Mouse (Mus musculus) cerebral cortex, adult 2 months (tissue): ENCODE measurements around the gene Rprml.

Experiments used
- WGBS: fragments of 180-500 bp; shearing (Covaris S2); methylation state at CpG from one replicate; pipeline ENCODE4 v1.1.7; 2018; 5-methylcytosine and 5-hydroxymethylcytosine counted together

The Rprml gene

DNA sequence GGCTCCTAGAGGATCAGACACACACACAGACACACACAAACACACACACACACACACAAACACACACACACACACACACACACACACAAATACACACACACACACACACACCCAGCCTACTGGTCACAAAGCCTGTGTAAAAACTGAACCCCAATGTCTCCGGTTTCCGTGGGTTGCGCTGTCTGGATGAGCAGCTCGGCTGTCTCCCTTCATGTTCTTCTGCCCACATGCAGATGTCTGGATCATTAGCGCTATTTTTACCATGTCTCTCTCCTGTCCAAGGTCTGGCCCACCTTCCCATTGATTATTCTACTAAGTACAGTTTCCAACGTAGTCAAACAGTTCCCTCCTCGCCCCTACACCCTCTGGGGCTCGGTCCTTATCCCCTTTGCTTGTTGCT is 13.7 kb downstream of the Rprml start:
- 56% methylated on average over 8 of the region's 8 CpGs for WGBS

DNA sequence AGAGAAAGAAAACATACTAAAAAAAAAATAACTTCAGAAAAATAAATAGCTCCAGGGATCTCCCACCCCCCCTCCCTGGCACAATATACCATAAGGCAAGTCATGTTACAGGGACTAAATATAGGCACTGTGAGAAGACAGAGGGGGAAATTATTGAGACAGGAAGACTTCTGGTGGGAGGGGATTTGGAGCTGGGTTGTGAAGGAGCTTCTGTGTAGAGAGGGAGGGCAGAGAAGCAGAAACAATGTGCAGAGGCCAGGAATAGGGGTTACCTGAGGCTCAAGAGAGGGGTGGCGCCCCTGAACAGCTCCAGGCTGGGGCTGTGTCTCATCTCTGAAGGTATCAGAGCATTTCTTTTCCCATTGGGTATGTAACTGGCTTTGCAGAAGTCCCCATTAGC is 16.3 kb downstream of the Rprml start:
- WGBS = 20% methylated on average over 1 of the region's 1 CpGs

DNA sequence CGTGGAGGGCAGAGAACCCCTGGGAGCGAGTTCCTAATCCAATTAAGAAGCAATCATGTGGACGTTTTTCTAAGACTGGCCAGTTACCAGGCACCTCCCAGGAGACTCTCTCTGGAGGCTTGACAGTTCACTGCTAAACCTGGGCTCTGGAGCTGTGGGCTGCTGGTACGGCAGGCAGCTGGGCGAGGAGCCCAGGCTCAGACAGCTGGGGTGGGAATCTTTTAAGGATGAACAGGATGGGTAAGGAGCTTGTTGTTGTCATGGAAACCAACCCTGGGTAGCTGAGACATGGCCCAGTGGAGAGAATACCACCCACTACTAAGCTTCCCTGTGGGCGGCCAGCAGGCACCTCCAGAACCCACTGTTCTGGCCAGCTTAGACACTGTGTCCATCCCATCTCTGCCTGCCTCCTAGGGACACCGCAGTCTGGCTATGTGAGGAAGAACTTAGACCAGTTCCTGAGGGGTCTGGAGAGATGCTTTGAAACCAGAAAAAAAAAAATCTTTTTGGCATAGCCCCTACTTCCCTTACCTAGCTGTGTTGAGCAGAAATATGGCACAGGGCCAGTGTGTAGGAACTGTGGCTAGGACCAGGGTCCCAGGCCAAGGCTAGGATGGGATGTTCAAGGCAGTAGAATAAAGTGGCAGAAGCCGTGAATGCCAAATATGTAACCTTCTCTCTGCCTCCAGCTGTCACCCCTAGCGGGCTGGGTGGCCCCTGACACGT is 17.0 kb downstream of the Rprml start:
- WGBS = 9% methylated on average over 10 of the region's 10 CpGs

DNA sequence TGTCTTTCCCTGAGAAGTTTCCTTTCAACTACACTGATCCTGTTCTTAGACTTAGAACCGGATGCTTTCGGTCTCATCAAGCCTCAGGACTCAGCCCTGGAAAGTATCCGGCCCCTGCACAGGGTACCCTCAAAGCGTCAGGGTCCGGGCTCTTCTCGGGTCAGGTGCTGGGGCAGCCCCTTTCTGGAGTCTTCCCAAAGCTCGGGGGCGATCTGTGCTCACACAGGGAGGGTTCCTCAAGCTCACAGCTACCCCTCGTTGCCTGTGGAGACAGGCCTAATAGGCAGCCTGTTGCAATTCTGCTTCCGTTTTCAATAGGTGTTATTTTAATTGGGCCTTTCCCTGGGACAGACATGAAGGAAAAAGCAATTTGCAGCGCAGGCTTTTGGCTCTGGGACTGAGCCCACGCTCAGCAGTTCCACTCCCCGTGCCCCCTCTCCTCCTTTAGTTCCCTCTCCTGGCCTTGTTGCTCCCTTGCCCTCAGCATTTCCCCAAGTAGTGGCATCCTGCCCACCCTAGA is 17.6 kb downstream of the Rprml start:
- 20% methylated on average over 13 of the region's 13 CpGs for WGBS

DNA sequence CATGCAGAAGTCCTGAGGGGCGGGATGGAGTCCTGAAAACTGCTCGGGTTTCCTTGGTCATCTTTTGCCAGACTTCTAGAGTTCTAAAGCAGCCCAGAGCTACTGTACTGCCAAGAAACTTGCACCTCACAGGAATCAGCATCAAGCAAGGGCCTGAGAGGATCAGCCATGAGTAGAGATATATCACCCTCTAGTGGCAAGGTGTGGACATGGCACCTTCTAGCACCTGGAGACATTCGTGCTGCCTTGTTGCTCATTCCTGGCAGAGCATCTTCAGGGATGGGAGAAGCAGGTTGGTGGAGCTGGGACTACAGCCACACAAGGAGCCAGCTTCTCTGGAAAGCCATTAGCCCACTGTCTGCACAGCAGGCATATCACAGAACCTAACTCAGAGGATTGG is 26.2 kb downstream of the Rprml start:
- WGBS = 34% methylated on average over 3 of the region's 3 CpGs

DNA sequence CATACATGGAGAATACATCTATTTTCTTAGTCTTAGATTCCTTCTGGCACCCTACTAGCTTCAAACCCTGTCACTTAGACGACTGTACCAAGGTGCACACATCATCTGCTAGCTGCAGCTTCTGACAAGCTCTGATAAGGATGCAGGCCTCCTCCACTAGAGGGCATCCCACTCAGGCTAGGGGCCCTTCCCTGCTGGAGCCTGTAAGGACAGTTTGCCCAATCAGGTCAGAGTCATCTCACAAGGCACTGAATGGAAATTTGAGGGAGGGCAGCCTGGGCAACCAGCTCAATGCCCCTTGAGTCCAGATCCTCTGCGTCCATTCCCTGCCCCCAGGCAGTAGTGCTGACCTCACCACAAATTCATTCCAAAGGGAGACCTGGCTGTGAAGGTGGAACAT is 27.7 kb downstream of the Rprml start:
- WGBS = 44% methylated on average over 2 of the region's 2 CpGs

DNA sequence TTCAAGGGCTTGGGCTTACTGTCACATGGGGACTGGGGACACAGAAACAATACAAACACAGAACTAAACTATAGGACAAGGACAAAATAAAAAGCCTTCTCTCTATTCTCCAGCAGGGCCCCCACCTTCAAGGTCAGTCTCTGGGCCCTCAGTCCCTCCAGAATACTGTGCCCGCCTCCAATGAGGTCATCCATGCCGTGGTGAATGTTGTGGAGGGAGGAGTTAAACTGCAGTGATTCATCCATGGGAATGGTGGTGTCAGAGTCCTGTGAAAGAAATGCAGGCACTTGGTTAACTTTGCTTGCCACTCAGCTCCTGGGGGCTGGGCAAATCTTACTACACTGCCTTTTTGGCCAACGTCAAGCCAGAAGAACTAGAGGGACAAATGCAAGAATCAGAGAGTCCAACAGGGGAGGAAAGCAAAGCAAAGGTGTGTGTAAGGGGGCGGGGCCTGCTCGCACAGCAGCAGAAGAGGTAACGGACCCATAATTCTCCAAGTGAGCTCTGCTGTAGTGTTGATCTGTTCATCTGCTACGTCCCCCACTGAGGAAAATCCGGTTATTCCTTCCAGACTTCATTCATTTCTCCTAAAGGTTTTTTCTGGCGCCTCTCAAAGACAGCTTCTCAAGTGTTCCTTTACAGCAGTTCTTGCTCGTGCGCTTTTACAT is 34.4 kb downstream of the Rprml start:
- WGBS = 74% methylated on average over 11 of the region's 11 CpGs

DNA sequence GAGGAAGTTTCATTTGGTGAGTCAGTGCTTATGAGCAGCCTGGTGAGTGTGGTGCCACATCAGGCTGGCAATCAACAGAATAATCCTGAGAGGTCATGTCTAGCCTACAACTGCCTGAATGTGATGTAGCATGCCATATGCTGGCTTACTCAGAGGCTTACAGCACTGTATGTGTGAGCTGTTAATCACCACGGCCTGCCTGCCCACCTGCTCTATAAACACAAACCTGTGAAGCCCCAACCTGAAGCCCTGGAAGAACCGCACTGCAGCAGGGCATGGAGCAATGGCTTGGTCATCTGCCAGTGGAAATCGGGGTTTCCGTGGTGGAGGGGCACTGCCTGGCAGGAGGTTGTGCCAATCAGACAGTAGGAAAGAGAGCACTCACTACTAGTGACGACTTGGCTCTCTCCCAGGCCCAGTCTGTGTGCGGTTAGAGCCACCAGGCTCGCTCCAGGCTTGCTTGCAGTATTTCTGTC is 35.9 kb downstream of the Rprml start:
- WGBS = 26% methylated on average over 7 of the region's 7 CpGs

DNA sequence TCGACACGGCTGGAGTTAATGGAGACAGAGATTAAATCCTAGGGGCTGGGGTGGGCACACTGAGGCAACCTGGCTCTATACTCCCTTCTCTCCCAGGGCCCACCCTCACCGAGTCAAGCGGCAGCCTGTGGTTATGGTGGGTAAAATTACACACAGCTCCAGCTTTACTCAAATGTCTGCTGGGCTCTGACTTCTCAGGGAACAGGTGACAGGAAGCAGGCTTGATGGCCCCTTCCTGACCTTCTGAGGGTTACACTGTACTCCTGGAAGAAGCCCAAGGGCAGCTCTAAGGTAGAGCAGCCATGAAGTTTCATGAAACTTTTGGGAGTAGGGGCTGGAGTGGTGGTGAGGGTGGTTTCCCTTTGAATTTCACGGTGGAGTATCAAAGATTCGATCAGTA is 37.3 kb downstream of the Rprml start:
- WGBS = 81% methylated on average over 6 of the region's 6 CpGs

DNA sequence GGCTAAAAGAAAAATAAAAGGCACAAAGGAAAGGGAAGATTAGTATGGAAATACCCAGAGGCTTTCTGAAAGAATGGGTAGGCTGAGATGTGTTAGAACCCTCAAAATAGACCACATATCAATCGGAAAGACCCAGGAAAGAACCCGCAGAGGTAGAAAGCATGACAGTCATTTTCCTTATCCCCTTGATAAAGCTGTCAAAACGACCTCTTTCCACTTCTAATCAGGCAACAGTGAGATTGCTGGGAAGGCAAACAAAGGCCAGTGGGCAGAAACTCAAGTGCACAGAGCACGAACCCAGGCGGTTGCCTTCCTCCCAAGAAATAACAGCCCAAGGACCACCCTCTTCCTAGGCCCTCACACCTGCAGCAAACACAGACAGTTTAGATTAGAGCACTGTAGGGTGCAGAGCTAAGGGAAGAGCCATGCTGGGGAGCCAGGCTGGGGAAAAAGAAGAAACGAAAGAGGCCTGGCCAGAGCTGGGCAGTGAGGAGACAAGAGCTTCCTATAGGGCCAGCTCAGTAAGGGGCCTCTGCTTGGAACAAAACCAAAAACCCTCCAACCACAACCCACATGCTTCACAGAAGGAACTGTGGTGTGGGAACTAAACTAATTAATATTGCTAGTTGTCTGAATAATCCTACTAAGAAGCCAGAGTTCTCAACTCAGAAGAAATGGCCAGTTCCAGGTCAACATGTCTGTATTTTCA is 39.1 kb downstream of the Rprml start:
- WGBS = 55% methylated on average over 6 of the region's 6 CpGs

DNA sequence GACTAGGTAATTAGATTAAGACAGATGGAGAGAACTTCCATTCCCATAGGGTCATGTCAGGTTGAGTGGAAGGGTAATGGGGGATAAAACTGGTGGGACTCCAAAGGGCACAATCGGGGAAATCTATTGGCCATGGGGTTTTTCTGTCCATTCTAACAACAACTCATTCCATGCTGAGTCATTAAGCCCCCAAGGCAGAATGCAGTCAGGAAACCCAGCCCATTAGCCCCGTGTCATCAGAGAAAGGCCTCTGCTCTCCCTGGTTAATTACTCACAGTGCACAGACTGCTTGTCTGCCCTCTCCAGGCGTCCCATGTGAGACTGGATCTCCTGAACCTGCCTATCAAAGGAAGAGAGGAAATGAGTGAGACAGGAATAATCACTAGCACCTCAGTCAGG is 39.6 kb downstream of the Rprml start:
- 38% methylated on average over 3 of the region's 3 CpGs for WGBS

DNA sequence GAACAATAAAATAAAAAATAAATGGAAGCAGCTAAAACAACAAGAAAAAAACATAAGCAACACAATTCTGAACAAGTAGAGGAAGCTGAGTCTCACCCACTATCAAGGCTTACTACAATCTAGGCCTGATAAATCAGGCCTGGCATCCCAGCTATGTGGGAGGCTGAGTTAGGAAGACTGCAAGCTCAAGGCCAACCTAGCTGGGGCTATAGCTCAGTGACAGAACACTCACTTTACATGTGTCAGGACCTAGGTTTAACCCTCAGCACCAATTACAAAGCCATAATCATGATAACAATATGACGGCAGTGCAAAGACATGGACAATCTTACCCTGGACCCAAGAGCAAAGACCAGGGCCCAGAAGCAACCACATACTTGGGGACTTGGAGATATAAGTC is 41.7 kb downstream of the Rprml start:
- 98% methylated on average over 1 of the region's 1 CpGs for WGBS

DNA sequence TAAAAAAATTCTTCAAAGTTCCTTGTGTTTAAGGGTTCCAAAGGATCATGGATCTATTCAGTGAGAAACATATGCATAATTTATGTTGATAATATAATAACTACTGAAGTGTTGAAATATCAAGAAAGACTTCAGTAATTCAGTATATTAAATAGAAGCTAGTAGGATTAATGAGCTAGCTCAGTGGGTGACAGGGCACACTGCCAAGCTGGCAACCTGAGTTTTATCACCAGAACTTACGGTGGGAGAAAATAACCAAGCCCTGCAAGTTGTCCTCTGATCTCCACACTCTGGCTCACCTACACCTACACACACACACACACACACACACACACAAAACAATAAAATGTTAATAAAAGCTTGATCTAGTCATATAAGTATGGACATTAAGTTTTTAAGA is 43.9 kb downstream of the Rprml start:
- 21% methylated on average over 1 of the region's 1 CpGs for WGBS

DNA sequence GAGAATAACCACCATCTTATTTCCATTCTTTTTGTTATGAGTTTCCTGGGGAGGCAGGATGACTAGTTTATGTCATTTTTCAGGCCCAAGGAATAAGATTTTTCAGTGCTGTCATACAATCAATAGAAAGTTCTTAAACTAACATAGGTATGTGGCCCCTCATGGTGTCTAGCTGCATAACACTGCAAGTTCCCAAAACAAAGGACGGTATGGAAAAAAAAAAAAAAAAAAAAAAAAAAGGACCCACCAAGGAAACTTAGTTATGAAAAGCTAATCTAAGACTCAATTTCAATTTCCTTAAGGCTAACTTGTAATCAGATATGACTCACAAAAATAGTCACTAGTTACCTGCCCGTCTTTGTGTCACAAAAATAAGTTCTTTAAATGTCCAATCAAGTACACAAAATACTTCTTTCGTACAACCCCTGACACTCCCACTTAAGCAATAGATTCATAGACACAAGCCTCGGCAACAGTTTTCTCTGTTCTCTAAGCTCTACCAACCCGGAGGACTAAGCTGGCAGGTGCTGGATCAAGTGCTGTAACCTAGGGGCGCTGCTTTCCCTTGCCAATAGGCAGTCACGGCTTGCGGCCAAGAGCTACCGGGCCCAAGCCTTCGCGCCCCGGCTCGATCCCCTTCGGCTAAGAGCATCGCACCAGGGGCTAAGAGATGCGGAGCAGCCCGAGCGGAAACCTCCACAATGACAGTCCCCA is 47.6 kb downstream of the Rprml start:
- under 1% methylated on average over 18 of the region's 18 CpGs for WGBS

DNA sequence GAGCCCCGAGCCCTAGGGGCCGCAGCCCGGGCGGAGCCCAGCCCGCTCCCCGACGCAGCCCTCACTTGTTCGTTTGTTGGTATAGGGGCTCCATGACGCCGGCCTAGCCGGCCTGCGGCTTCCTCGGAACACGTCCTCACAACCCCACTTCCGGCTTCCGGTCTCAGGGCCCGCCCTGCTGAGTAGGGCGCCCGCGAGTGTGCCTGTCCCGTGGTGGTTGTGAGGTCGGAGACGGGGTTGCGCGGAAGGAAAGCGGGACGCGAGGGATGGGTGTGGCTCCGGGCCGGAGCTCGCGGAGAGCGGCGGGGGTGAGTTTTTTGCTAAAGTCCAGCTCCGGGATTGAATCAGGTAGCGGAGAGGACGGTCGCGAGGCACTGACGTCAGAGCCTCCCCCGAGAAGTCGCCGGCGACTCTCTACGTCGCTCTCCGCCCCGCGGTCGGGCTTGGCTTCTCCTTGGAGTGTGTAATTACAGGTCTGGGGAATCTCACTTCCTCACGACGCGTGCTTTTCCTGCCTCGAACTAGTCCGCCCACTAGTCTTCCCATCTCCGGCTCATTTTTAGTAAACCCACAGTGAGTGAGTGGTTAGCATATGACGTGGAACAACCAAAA is 48.3 kb downstream of the Rprml start, which contains the start of gene Gosr2:
TSS of gene Gosr2 (minus strand) at position 334 of the 612 bp plus-strand sequence.
- WGBS = under 1% methylated on average over 57 of the region's 57 CpGs

DNA sequence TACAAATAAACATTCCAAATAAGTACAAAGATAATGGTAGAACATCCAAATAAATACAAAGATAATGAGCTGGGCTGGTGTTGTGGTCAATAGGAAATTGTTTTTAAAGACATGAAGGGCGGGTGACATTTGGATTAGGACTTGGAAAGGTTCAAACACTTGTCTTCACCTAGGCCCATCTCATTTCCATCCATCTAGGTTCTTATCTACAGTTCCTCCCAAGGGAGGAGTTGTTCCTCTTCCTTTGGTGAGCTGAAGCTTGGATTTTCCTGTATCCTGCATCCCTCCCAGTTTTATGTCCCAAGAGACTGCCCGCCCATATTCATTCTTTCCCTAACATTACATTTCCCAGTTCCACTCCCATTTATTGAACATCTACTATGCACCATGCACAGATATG is 48.9 kb downstream of the Rprml start:
- 70% methylated on average over 2 of the region's 2 CpGs for WGBS
